Mouse (Mus musculus) midbrain, postnatal 0 days (tissue): Measurements from ENCODE around the gene Cep350. TPM values are rescaled to one million over a fixed set of nuclear protein-coding genes. Genes with fewer than 3 reads are reported as not detected.

Source experiments
- ATAC-seq: fragments of 200-750 bp; cut with Nextera tagmentation; 2 replicates; pipeline ENCODE4 v1.8.0; 2017; ENCODE audit warnings: moderate number of reproducible peaks, mild to moderate bottlenecking, moderate TSS enrichment, moderate library complexity; ENCODE audit not compliant: low FRiP score
- DNase-seq: peaks from one replicate; pipeline ENCODE4 v3.0.0-alpha.2; 2015; ENCODE audit warnings: low spot score
- H3K27ac ChIP-seq: fragments of 300-500 bp; sonication (generic); 2 replicates; pipeline ENCODE4 v1.5.1; 2014; ENCODE audit warnings: low read depth, mild to moderate bottlenecking, low read length, mixed read lengths
- H3K27me3 ChIP-seq: fragments of 300-500 bp; sonication (generic); 2 replicates; pipeline ENCODE4 v1.6.1; 2014; ENCODE audit warnings: low read length, control low read depth, mixed read lengths; ENCODE audit not compliant: insufficient read depth
- H3K36me3 ChIP-seq: fragments of 300-500 bp; sonication (generic); 2 replicates; pipeline ENCODE4 v1.6.1; 2014; ENCODE audit warnings: low read length, control low read depth, mixed read lengths; ENCODE audit not compliant: insufficient read depth
- H3K4me1 ChIP-seq: fragments of 300-500 bp; sonication (generic); 2 replicates; pipeline ENCODE4 v1.6.1; 2014; ENCODE audit warnings: mild to moderate bottlenecking, control low read depth, antibody characterized with exemption, low read length, mixed read lengths; ENCODE audit not compliant: insufficient read depth
- H3K4me2 ChIP-seq: fragments of 300-500 bp; sonication (generic); 2 replicates; pipeline ENCODE4 v1.6.1; 2014; ENCODE audit warnings: low read depth, mild to moderate bottlenecking, low read length, mixed read lengths; ENCODE audit not compliant: poor library complexity, severe bottlenecking
- H3K4me3 ChIP-seq: fragments of 300-500 bp; sonication (generic); 2 replicates; pipeline ENCODE4 v1.5.1; 2014; ENCODE audit warnings: low read depth, mild to moderate bottlenecking, low read length, moderate library complexity
- H3K9ac ChIP-seq: fragments of 300-500 bp; sonication (generic); replicated peaks from 2 replicates; pipeline ENCODE4 v1.6.1; 2014; ENCODE audit warnings: mild to moderate bottlenecking, low read length, moderate library complexity, mixed read lengths; ENCODE audit not compliant: poor library complexity, severe bottlenecking
- H3K9me3 ChIP-seq: fragments of 300-500 bp; sonication (generic); 2 replicates; pipeline ENCODE4 v1.6.1; 2016; ENCODE audit warnings: low read length, control low read depth
- CTCF ChIP-seq: IDR thresholded peaks from 2 replicates; pipeline ENCODE4 v1.5.1; 2016; ENCODE audit warnings: antibody characterized with exemption, mild to moderate bottlenecking
- WGBS: fragments of 180-500 bp; shearing (Covaris S2); extraction: QIAGEN DNeasy Blood & Tissue Kit; methylation state at CpG from one replicate; pipeline ENCODE4 v1.1.7; 2014; 5-methylcytosine and 5-hydroxymethylcytosine counted together
- polyA plus RNA-seq: library from polyadenylated mRNA; unstranded; fragments of >200 nt; fragmentation: Nextera tagmentation; extraction: Ambion mirVana; gene quantifications from 2 replicates; pipeline ENCODE4 v1.2.1, GENCODE M21; 2015
- total RNA-seq: library from RNA; depleted of rRNA; stranded (reverse); fragments of >200 nt; gene quantifications from 2 replicates; pipeline ENCODE4 v1.2.3, GENCODE M21; 2014

Gene Cep350
- total and polyA plus RNA-seq, 2 experiments from 2014 or later, result 13.0 to 33.2 TPM

DNA sequence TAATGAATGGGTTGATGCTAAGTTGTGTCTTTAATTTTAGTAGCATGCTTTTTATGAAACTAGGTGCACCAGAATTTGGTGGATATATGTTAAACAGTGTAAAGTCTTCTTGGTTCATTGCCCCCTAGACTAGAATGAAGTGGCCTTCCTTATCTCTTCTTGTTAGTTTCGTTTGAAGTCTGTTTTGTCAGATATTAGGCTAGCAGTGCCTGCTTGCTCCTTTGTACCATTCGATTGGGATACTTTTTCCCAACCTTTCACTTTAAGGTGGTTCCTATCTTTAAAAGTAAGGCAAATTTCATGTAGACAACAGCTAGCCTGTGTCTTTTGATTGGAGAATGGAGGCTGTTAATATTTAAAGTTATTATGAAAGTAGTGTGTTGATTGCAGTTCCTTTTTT lies 137.4 kb downstream of the Cep350 start:
- WGBS, result 79% methylated on average over 2 of the region's 2 CpGs
- Histone ChIP-seq H3K4me1 (no peaks in the 10 kb centered on the region), H3K4me3 (no peak overlapping the region), H3K27me3 (no peaks in the 10 kb centered on the region), H3K9ac (no peak overlapping the region), H3K27ac (no peak overlapping the region), H3K9me3 (no peaks in the 10 kb centered on the region), H3K36me3 (no peaks in the 10 kb centered on the region), H3K4me2 (no peak overlapping the region)
- no peak for TF ChIP-seq CTCF
- ATAC-seq (no peak), DNase-seq (no peak)

DNA sequence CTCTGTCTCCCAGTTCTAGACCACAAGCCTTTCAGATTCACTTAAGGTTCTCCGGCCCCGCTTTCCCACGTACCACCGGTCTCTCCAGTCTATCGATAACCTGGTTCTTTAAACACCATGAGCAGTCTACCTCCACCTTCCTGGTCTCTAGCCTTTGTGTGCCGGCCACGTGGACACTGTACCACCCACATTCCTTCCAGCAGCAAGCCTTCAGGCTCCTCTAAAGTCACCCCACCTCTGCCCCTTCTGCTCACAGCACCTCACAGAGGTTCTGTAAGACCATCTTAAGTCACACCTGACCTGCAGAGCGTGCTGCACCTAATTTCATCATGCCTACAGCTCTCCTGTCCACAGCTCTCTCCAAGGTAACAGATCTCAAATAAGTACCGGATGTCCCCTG lies 139.4 kb downstream of the Cep350 start:
- no peak overlapping the region for H3K9ac ChIP-seq
- H3K9me3 ChIP-seq, result no peaks in the 10 kb centered on the region
- no peaks in the 10 kb centered on the region for H3K27me3 ChIP-seq
- WGBS, result 94% methylated on average over 9 of the region's 9 CpGs
- H3K27ac ChIP-seq, result no peak overlapping the region
- no peaks in the 10 kb centered on the region for H3K4me1 ChIP-seq
- no peak for DNase-seq
- no peak overlapping the region for H3K4me2 ChIP-seq
- H3K36me3 ChIP-seq, result no peaks in the 10 kb centered on the region
- no peak for TF ChIP-seq CTCF
- H3K4me3 ChIP-seq, result no peak overlapping the region
- no peak for ATAC-seq

DNA sequence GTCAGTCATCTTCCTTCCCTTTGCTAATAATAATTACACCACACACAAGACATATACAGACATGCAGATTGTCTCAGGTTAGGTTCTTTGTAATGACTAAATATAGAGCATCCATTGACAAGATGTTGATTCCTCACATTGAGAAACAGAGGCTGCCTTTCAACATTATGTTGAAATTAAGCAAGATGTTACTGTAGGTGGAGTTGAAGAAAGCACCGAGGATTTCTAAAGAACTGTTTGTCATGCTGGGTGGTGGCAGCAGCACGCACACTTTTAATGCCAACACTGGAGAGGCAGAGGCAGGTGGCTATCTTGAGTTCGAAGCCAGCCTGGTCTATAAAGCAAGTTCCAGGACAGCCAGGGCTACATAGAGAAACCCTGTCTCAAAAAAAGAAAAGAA lies 141.1 kb downstream of the Cep350 start:
- TF ChIP-seq CTCF, result no peak
- H3K27ac ChIP-seq, result no peak overlapping the region
- H3K4me2 ChIP-seq, result no peak overlapping the region
- DNase-seq (no peak), ATAC-seq (no peak)
- no peak overlapping the region for H3K9ac ChIP-seq
- WGBS, result 93% methylated on average over 3 of the region's 3 CpGs
- no peaks in the 10 kb centered on the region for H3K4me1 ChIP-seq
- H3K9me3 ChIP-seq, result no peaks in the 10 kb centered on the region
- H3K27me3 ChIP-seq, result no peaks in the 10 kb centered on the region
- H3K4me3 ChIP-seq, result no peak overlapping the region
- H3K36me3 ChIP-seq, result no peaks in the 10 kb centered on the region

DNA sequence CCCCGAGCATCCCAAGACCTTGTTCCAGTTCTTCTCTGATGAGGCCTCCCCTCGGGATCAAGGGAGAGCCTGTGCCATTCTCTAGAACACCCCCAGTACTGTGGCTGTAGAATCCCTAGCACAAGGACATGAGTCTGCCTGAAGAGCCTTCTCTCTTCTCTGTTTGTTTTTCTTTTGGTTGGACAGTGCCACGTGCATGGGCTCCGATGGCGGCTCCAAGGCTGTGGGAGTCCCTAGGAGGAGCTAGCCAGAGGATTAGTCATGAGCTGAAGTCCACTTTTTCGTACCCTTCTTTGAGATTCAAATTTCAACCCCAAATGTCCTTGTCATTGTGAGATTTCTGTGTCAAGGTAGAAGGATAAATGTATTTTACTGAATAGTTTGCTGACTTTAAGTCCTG lies 142.2 kb downstream of the Cep350 start:
- Histone ChIP-seq H3K4me1 (no peaks in the 10 kb centered on the region), H3K9me3 (no peaks in the 10 kb centered on the region), H3K27me3 (no peaks in the 10 kb centered on the region), H3K4me3 (no peak overlapping the region), H3K27ac (no peak overlapping the region), H3K9ac (no peak overlapping the region), H3K4me2 (no peak overlapping the region), H3K36me3 (no peaks in the 10 kb centered on the region)
- ATAC-seq (no peak), DNase-seq (no peak)
- 67% methylated on average over 6 of the region's 6 CpGs for WGBS
- no peak for TF ChIP-seq CTCF

DNA sequence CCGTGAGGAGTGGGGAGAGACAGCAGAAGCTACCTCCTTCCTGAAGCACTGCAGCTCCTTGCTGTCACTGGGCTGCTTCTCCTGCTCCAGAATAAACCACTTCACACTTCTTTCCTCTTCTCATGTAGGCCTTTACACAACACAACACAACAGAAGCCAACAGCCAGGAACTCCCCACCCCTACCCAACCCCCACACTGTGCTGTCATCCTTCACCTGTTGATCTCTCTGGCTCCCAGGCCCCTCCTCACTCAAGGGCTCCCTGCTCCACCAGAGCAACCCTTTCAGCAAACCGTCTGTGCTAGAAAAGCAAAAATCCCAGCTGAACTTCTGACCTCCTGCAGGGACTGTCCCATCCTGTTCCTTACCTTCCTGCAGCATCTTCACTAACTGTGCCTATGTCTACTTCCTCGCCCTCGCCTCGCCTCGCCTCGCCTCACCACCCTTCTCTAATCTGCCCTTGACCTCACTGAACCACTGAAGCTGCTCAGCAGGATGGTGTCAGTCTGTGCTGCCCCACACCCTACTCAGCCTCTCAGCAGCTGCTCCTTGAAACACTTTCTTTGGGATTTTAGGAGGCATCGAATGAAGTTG lies 145.3 kb downstream of the Cep350 start:
- H3K4me2 ChIP-seq, result no peak overlapping the region
- H3K9me3 ChIP-seq, result no peaks in the 10 kb centered on the region
- no peaks in the 10 kb centered on the region for H3K4me1 ChIP-seq
- no peak for TF ChIP-seq CTCF
- no peak overlapping the region for H3K27ac ChIP-seq
- 59% methylated on average over 8 of the region's 8 CpGs for WGBS
- H3K36me3 ChIP-seq, result no peaks in the 10 kb centered on the region
- no peak for ATAC-seq
- no peaks in the 10 kb centered on the region for H3K27me3 ChIP-seq
- no peak overlapping the region for H3K4me3 ChIP-seq
- no peak for DNase-seq
- H3K9ac ChIP-seq, result no peak overlapping the region

DNA sequence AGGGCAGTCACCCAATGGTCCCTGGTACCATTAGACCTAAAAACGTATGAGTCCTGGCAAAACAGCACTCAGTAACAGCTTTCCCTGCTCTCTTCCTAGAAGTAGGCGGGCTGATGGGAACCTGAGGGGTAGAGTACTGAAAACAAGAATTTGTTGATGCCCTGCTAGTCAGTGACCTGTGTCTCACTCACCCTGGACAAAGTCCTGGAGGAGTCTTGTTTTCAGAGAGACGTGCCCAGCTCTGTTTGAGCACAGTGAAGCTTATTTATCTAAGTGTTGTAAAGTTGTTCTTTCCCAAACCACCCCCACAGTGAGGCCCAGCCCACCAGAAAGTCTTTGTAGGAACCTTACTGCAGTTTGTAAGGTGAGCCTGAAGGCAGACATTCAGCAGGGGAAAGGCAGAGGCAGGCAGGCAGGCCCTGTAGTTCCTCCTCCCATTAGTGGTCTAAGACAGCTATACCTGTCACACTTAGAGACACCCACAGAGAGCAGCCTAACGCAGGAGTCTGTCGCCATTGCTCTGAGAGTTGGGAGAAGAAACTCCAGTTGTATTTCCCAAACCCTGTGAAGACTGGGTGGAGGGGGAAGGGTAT lies 146.2 kb downstream of the Cep350 start:
- 64% methylated on average over 5 of the region's 5 CpGs for WGBS
- no peak for TF ChIP-seq CTCF

More for the DNA sequence above, 146.2 kb downstream of the Cep350 start:
- no peaks in the 10 kb centered on the region for H3K36me3 ChIP-seq
- ATAC-seq (no peak), DNase-seq (no peak)
- no peak overlapping the region for H3K9ac ChIP-seq
- no peaks in the 10 kb centered on the region for H3K9me3 ChIP-seq
- H3K4me3 ChIP-seq, result no peak overlapping the region
- H3K4me1 ChIP-seq, result no peaks in the 10 kb centered on the region
- H3K4me2 ChIP-seq, result no peak overlapping the region
- no peaks in the 10 kb centered on the region for H3K27me3 ChIP-seq
- H3K27ac ChIP-seq, result no peak overlapping the region
